Mouse (Mus musculus): ENCODE results near the gene Mlh3.

GRCm38 (mm10) chr12:85197371-85197770, 73.0 kb downstream of the Mlh3 start:
- TF ChIP-seq CTCF (IDR thresholded peaks at IDR 0.05; ENCODE audit: borderline replicate concordance, control insufficient read depth, extremely low read depth, insufficient read depth, low read length, poor library complexity) (no peak), POLR2A (IDR thresholded peaks at IDR 0.05; ENCODE audit: control insufficient read depth, extremely low read depth, insufficient read depth, low read length, poor library complexity) (no peak)

Data from thymus, adult 2 months (tissue).